Mouse (Mus musculus) kidney, postnatal 4 days (tissue): ENCODE data around the gene Ube2e2.

ENCODE experiments used
- DNase-seq, 2 experiments: peaks; one replicate each; pipeline ENCODE4 v3.0.0; 2021; ENCODE audit warnings: mixed read lengths in 2 of 2

The Ube2e2 gene

DNA sequence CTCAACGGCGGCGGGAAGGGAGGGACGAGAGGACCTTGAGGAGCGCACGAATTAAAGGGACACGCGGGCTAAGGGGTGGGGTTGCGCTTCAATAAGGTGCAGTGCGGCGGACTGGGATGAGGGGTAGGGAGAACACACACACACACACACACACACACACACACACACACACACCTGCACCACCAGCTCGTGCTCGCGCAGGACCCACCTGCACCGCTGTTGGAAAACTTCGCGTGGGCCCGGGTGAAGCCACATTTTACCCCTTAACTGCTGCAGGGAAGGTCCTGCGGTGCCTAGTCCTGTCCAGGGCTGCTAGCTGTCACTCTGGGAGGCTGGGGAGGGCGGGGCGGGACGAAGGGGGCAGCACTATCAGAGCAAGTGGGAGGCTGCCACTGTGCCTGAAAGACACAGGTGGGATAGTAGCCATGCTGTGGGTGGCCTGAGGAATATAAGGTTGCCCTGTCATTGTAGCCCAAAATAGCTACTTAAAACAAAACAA, at the start of gene Ube2e2:
TSS of gene Ube2e2 (minus strand) at position 321 of the 499 bp plus-strand sequence.
- DNase-seq, result no peak

DNA sequence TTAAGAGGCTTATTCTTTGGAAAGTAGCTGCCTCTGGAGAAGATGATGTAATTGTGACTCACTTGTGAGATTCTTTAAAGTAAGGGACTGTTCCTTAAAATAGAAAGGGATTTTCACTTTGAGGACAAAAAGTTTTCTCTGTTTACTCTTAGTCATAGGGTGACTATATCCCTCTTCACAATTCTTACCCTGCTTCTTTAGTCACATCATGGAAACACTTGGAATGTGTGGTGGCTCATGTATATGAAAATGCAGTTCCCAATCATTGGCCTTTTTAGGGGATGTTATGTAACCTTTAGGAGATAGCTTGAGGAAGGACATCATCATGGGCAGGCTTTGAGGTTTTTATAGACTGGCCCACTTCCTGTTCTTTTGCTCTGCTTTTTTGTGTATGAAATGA, 46.0 kb upstream of the Ube2e2 start:
- no peak for DNase-seq

DNA sequence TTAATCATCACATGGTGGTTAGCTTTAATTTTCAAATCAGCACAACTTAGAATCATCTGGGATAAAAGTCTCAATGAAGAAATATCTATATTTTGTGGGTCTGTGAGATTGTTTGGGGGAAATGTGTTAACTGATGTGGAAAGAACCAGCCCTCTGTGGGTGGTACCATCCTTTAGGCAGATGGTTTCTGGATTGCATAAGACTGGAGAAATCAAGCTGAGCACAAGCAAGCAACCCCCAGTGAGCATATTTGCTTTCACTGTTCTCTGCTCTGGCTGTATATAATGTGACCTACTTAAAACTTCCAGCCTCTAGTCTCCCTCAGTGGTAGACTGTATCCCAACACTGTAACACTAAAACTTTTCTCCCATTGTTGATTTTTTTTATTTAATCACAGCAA, 9.5 kb upstream of the Ube2e2 start:
- DNase-seq, result no peak

DNA sequence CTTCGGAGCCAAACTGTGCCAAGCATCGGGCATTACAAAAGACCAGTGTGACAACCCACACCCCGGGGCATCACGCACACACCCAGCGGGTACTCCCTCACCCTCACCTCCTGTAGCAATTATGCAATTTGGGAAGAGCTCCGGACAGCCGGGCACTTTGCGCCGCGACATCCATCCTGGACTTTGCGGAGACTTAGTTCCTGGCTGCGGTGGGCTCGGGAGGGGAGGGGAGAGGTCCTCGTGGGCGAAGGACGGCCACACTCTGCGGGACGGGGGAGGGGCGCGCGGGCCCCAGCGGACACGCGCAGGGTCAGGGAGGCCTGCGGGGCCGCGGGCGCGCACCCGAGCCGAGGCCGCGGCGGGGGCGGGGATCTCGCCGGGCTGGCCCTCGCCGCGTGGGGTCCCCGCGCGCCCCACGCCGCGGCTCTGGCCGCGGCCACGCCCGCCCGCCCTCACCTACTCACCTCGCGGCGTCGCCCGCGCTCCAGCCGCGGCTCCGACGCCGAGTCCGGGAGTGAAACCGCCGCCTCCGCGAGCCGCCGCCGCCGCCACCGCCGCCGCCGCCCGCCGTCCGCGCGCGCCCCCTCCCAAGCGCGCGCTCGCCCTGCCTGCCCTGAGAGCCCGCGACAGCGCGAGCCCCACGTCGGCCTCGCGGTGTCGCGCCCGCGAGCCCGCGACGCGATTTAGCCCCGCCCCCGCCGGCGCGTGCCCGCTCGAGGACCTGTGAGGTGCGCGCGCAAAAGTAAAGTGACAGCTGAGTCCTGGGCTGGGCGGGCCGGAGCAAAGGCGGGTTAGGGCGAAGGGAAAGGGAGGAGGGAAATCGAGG, 733 bp downstream of the Ube2e2 start:
- peak; percentile 93 to 96 for DNase-seq

DNA sequence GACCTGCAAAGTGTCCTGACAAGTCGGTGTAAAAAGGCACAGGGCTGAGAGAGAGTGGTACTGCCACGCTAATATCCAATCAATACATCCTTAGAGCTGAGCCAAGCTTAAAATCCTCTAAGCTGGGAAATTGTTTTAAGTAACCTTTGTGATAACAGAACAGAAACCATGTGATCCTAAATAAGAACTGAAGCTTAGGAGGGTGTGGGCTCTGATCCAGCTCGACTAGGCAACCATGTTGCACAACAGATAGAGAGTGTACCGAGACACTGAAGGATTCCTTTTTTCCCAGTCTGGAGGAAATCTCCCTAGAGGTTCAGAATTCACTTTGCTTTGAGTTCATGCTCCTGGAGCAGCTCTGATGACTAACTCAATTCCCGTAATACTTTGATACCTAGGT, 4.5 kb downstream of the Ube2e2 start:
- DNase-seq, result no peak

DNA sequence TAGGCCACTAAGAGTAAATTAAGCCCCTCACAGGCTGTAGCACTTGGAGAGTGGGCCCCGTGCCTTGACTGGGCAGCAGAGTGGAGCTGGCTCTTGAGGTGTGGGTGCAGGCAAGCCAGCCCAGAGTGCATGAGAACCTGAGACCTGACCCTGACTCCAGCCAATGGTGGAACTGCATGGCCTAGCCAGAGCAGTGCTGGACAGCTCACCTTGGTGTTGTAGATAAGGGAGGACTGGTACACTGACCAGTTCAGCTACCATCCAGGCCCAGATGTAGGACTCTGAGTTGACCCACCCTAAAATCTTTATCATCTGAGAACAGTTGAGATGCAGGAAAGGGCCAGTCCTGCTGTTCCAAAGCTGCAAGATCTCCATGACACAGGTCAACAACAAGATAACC, 11.6 kb downstream of the Ube2e2 start:
- no peak for DNase-seq

DNA sequence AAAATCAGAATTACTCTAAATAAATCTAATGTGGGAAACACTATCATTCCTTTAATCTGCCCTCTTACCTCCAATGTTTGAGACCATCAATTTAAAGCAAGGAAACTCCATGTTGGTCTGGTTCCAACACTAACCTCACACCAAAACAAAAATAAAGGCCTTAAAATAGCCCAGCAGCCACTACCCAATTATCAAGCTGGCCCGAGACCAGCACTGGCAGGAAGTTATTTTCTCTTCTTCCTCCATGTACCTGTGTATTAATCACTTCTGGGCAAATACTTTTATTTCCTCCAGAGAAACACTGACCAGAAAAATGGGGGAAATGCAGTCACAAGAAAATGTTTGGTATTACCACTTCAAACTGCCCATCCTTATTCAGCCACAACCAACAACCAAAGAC, 23.4 kb downstream of the Ube2e2 start:
- no peak for DNase-seq

DNA sequence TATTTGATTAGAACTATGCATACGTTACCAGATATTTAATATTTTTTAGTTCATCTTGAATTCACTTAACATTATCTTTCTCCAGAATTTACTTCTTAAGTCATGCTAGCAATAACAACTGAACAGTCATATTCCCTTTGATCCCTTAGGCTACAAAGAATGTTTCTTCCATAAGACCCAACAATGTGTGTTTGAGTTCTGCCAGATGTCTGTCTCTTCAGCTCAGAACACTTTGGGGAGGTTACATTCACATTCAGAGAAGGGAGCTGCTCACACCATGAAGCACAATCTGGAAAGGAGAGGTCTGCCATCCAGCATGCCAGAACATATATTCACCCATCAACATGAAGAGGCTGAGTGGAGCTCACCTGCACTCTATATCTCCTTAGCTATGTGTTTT, 65.4 kb downstream of the Ube2e2 start:
- DNase-seq, result no peak

DNA sequence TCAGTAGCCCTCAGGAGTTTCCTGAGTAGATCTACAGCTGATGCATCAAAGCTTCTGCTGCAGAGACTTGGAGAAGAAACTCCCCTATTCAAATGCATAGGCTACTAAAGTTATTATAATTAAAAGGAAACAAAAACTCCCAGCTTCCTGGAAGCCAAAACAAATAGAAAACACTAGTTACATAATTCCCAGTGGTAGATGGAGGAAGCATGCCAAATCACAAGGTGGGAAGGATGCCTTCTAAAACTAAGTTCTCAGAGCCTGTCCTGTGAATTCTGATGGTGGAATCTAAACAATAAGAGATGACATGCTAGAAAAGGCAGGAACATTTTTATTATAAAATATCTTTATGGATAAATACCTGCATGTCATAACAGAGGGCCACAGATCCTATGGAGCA, 67.3 kb downstream of the Ube2e2 start:
- DNase-seq, result no peak

DNA sequence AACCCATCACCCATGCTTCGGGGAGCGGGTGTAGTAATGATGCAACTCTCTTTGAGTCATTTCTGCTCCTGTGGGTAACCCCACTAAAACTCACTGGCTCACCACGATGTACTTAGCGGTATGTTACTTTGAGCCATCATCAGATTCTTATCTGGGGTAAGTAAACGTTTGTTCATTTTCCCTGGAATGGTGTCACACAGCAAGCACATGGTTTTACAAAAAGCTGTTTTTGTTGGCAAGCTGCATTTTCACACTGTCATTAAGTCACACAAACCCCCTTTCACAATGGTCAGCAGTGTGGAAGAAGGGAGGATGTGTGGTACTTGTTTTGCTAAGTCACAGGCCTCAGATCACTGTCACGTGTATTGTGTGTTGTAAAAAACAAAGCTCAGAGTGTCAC, 73.4 kb downstream of the Ube2e2 start:
- DNase-seq, result no peak

DNA sequence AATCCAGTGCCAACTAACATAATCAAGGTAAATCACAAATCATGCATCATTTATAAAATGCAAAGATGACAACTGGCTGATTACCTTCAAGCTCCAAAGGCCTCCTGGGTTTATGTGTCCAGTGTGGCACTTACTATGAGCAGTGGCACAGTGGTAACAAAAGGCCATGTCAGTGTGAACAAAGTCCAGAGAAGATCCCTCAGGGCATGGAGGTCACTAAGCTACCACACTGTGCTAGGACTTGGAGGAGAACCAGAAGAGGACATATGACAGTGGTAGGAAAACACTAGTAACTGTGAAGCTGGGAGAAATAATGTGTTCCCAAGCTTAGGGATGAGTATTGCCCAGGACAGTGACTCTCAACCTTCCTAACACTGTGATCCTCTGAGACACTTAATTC, 97.2 kb downstream of the Ube2e2 start:
- no peak for DNase-seq

DNA sequence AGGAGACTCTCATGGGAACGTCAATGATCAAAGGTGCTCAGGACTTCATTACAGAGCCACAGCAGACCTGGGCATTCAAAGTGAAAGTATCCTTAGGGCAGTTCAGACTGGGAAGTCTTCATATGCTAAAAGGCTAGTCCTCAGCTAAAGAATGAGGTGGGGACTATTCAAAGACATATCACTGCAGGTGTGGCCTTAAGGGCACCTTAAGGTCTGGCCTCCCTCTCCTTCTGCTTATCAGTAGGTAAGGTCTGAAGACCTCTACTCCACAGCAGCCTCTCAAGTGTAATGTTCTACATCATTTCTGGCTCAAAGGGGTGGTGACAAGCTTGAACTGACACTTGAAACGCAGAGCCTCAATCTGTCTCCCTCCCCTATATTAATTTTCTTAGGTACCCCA, 98.3 kb downstream of the Ube2e2 start:
- no peak for DNase-seq

DNA sequence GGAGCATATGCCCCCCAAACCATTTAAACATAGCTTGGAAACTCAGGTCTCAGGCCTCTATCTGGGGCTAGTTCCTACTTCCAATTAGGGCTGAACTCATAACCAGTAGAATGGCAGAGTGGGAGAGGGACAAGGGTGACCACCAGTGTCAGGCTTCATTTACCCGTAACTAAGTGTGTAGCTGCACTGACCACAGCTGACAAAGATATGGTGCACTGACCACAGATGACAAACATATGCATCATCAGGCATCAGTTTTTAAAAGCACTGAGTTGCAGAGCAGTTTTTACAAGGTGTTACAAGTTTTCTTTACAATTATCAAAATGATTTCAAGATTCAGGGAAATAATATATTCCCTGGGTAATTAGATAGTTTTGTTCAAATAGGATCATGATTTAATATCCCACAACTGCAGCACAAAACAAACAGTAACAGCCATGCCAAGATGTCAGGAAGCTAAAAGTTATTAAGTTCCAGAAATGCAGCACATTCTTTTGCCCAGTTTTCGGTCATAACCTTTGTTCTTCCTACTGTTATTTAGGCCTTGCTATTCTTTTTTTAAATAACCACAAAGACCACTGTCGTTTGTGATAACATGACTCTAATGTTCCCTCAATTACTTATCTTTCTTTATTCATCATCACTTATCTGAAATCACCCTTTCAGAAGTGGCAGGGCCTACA, 114.9 kb downstream of the Ube2e2 start:
- DNase-seq, result no peak

DNA sequence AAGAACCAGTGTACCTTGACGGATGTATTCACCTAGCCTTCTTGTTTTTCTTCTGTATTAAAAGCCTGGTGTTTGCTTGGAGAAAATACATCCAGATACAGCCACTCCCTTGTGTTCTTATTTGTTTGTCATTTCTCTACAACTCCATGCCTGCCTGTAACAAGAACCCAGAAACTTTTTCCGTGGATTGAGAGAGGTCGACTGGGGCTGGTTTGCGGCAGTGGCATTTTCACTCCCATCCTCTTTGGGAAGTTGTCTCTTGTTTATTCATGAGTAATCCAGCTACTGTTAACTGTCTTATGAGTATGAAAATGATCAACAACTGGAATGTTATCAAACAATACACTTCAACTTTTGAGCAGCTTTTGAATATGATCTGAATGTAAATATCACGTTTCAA, 115.8 kb downstream of the Ube2e2 start:
- no peak for DNase-seq

DNA sequence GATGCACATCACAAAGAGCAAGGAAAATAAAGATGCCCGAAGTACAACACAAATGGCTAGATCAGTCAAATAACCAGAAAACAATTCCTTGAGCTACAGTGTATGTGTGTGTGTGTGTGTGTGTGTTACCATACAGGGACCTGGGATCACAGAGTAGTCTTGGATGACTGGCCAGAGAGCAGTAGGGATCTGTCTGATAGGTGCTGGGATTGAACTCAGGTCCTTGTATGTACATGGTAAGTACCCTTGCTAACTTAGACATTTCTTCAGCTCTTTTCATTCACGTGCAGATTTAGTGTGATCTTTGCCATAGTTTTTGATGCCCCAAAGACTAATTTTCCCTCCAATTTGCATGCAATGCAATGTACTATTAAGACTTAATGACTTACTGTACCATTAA, 117.9 kb downstream of the Ube2e2 start:
- DNase-seq, result no peak

DNA sequence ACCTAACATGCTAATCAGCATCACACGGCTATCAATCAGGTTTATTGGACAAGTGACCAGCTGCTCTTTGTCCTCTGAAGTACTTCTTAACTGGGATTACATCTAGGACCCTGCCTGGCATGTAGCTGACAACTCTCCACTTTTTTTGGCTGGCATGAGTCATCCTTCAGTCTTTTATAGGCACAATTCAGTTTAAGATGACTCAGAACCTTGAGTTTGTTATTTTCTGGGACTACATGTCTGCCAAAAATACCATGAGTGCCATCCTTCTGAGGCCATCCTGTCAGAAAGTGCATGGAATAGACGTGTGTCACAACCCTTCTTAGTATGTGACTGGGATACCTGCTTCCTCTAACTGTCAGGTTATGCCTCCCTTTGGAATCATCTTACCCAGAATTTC, 120.3 kb downstream of the Ube2e2 start:
- DNase-seq, result no peak

DNA sequence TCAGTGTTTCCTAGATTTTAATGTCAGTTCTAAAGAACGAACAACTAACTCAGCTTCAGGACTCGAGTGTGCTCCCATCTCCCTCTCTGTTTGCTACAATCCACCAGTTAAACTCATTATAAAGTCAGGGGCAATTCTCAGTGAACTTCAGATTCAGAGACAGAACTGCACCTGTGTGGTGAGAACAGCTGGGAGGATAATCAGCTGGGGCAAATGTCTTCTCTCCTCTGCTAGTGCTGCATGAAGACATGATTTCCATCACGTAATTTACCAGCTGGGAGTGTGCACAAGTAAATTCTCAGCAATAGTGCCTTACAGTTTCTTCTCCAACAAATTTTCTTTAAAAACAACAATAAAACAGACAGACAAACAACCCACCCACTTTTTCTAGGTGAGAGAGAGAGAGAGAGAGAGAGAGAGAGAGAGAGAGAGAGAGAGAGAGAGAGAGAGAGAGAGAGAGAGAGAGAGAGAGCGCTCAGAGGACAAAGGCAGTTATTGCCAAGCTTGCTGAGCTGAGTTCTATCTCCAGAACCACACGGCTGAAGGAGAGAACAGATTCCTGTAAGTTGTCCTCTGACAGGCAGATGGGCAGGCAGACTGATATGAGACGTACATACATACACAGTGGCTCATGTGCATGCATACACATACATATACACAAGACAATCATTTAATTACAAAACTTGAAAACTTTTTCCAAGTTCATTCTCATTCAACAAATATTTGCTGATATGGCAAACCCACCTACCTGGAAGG, 134.3 kb downstream of the Ube2e2 start:
- no peak for DNase-seq

DNA sequence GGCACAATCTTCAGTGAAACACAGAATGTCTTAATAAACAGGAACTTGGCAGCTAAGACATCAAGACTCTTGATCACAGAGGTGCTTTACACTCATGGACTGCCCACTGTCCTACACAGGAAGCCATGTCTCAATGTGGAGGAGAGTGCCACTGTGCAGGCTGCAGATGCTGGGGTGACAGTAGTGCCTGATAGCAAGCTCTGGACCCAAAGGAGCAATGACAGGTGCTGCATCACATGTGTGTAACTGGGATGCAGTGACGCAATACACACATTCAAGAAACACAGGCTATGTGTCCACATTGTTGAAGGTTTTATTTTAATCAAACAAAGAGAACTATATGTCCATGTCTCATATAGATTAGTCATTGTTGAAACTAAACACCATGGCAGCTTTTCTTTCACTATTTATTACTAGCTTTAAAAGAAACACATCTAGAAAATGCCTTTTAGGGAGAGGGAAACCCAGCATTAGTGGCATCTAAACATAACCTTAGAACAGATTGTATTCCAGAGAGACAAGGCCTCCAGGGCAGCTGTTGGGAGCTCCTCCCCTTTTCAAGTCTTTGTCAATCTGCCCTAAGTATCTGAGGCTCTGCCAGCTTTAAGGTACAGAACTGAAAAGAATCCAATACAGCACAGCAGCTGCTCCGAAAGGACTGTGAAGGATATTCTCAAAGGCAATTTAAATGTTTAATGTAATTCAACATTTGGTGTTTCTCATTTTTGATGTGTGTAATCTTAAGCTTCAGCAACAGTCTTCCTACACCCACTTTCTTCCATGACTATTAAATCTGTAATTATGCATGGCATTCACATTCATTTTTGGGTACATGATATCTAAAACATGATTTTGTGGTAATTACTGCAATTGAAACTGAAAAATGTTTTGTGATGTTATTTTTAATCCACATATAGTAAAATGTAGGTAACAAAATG, 135.2 kb downstream of the Ube2e2 start:
- no peak for DNase-seq

DNA sequence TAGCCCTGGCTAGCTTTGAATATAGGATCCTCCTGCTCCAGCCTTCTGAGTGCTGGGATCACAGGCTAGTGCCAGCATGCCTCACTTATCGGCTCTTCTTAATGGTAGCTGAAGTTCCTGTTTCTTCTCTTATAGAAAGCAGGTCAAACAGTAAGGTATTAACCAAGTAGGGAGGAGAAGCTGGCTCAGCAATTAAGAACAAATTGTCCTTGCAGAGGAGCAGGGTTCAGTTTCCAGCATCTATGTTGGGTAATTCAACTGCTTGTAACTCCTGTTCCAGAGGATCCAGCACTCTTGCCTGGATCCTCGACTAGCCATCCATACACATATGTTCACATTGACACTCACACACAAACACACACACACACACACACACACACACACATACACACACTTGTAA, 136.1 kb downstream of the Ube2e2 start:
- DNase-seq, result no peak

DNA sequence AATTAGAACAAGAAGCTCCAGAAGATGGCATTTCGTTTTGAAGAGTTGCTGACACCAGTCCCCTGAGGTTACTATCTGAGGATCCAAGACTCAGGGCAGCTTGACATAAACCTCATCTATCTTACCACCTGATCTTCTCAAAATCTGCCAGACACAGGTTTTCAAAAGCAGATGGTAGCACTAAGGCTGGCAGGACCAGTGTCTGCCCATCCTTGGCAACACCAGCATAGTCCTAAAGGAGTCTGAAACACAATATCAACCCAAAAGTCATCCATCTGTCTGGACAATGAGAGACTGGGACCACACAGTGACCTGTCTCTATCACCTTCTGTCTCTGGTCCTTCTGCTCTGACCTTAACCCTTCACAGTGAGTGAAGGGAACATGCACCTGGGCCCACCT, 138.7 kb downstream of the Ube2e2 start:
- DNase-seq, result no peak

DNA sequence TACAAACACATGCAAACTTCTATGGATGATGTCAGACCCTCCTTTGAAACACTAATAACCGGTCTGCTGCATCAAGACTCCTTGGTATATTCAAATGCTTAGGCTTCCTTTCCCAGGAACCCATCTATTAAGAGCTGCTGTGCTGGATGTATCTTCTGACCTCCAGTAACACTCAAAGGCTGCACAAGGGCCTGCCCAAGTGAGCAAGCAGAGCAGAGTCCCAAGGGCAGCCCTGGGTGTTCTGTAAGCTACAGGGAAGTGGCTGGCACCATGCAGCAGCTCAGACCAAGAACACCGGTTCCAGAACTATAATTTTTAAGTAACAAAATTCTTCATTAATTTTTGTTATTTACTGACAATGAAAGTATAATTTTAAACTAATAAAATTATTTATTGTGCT, 139.5 kb downstream of the Ube2e2 start:
- peak in 1 of 2 experiments; percentile 22 for DNase-seq

DNA sequence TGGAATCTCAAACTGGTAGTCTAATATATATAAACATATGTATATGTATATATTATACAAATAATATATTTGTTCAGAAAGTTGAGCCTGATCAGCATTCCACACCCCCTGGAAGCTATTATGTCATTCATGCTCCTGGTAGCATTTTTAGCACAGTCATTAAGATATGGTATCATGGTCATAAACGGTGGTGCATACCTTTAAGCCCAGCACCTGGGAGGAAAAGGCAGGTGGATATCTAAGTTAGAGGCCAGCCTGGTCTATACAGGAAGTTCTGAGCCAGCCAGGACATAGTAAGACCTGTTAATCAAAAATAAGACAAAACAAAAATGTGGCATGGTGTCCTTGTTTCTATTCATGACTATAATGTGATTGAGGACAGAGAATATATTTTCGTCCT, 140.1 kb downstream of the Ube2e2 start:
- no peak for DNase-seq
